Mouse (Mus musculus) heart, adult 8-10 months (tissue): ENCODE data around the gene Ftsj1. TPM values are rescaled to one million over a fixed set of nuclear protein-coding genes. Genes with fewer than 3 reads are reported as not detected.

Source experiments
- DNase-seq: peaks from one replicate; pipeline ENCODE4 v3.0.0; 2022; ENCODE audit warnings: low spot score
- total RNA-seq, 4 experiments: library from RNA; stranded (reverse); gene quantifications; 2 replicates each; pipeline ENCODE4 v1.2.4; 2022

The Ftsj1 gene
- total RNA-seq = 10 to 100 TPM in 3 of 4 experiments, 1 to 10 TPM in 1; 9.8 to 12.3 (median 11.2) TPM

DNA sequence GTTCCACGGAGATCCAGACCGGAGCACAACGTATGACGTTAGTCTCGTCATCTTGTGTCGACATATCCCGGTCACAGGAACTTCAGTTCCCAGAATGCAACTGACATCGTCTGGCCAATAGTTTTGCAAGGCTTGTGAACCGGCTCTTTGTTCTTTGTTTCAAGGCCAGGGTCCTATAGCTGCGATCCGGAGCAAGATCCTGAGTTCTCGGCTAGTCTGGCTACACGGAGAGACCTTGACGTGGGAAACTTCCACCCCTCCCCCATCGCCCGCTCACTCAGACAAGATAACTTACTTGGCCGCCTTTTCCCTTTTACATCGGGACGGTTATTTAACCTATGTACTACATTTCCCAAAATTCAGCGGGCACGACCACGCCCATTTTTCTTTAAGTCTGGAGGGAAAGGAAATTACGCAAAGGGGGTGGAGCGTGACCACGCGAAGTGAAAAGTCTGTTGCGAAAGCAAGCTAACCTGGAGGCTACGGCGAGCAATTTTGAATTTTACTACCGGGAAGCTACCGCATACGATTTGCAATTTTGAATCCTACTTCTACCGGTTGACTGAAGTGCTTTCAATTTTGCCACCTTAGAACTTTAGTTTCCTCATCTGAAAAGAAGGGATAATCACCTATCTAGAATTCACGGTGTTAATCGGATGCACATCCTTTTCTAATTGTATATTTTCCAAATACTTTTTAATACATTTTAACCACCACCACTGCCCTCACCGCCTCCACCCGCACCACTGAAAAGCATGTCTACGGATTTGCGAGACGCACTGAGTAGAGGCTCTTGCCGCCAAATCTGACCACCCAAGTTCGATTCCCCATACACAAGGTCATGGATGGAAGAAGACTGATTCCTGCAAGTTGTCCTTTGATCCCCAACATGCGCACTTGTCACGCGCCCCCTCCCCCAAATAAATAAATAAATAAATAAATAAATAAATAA, at the start of gene Ftsj1:
Ftsj1 (minus strand) TSS at position 73 of the 952 bp plus-strand sequence.
- DNase-seq = peak; percentile 86

DNA sequence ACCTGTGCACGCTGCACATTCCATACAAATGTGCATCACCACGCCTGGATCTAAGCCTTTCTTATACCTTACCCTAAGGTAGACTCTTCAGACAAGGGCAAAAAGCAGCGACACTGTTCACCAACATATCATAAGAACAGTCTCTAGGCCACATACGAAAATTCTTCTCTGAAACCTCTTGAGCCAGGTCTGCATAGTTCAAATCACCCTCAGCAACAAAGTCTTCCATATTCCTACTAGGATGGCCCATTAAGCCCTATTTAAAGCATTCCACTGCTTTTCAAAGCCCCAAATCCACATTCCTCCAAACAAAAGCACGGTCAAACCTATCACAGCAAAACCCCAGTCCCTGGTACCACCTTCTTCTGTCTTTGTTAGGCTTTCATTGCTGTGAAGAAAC, 36.4 kb upstream of the Ftsj1 start:
- DNase-seq = no peak

DNA sequence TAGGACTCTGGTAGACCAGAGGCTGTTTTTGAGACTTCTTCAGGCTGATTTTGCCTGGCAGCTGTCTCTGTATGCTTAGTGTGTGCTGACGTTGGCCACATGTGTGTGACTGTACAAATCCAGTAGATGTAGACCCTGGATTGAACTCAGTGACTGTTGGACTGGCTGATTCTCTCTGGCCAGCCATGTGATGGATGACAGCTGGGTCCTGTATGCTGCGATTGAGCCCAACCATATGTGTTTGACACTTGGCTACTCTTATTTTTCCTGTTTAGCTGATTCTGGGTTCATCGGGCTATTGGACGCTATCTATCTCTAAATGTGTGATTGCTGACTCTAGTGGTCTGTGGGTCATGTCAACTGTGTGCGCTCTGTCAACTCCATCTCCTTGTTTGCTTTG, 21.9 kb upstream of the Ftsj1 start:
- DNase-seq = no peak

DNA sequence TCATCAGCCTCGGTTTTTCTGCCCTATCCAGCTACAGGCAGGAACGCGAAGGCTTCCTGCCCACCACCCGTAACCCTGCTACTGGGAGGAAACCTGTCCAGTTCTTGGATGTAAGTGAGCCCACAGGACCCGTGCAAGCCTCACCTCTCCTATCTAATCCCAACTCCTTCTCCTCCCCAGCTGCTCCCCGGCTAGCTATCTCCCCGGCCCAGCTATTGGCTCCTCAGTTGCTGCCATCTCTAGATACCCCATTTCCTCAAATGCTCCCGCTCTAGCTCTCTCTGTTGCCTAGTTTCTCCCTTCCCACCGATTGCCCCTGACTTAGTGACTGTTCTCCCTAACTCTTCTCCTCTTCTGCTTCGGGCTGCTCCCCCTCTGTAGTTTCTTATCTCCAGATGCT, 19.8 kb upstream of the Ftsj1 start:
- DNase-seq = no peak

DNA sequence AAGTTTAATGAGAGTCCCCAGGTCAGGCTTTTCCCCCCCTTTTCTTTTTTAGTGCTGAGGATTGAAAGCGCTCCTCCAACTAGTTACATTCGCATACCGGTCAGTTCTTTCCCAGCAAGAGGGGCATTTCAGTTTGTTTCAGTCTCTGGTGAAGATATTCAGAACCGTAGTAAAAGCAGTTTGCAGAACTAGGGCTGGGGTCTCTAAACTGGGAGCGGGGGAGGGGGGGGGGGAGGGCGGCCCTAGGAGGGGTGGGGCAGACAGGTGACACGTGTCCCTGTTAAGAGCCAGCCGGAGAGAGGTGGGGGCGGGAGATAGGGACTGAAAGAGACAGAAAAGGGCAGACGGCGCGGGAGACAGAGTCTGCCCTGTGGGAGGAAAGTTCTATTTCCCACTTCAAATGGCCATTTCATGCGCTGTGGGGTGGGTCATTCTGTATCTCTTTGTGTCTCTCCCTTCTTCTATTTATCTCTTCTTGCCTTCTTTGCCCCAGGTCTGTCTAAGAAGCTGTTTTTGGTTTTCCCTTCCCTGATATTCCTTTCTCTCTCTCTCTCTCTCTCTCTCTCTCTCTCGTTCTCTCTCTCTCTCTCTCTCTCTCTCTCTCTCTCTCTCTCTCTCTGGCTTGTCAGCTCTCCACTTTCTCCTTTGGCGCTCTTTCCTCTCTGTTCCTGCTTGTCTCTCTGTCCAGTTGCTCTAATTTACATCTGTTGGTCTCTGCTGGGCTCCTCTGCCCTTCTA, 19.0 kb upstream of the Ftsj1 start, which contains the start of gene Slc38a5:
Slc38a5 (plus strand) TSS at position 51 of the 738 bp plus-strand sequence.
- no peak for DNase-seq

DNA sequence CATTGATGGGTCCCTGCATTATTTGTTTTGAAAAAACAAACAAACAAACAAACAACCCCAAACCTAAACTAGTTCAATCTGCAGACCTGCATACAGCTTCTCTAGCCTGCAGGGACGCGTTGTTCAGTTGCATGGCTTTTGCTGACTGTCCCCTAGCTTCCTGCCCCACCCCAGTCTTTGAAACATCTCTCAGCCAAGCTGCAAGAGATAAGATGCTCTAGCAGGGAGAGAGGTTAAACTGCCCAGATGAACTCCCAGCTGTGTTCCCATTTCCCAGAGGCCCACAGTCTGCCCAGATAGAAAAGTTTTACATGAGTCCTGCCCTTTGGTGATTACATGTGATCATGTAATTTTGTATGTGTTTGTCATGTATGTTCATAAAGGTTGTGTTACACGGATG, 12.0 kb upstream of the Ftsj1 start:
- DNase-seq = no peak

DNA sequence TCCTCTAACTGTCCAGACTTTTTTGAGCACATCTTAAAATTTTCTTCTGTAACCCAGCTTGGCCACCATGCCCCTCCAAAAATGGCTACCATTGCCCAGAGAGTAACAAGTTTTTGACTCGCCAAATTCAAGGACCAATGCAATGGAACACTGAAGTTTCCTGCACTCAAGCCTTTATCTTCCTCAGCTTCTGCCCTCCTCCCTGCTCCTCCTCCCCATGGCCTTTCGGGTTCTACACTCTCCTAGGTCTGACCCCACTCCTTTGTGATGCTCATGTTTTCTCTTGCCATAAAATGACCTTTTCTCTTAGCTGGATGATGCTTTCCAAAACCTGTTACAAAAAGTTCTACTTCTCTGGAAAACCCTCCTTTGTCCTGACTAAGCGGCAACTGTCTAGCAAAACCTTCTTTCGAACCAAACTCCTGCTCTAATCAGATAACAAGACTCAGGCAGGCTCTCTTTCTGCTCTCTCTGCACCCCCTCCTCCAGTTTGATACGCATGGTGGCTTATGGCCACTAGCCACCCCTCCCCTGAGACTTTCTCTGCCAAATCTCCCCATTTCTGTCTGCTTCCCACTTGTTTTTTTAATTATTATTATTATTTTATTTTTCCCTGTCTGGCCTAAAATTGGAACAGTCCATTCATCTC, 11.1 kb upstream of the Ftsj1 start:
- DNase-seq = no peak

DNA sequence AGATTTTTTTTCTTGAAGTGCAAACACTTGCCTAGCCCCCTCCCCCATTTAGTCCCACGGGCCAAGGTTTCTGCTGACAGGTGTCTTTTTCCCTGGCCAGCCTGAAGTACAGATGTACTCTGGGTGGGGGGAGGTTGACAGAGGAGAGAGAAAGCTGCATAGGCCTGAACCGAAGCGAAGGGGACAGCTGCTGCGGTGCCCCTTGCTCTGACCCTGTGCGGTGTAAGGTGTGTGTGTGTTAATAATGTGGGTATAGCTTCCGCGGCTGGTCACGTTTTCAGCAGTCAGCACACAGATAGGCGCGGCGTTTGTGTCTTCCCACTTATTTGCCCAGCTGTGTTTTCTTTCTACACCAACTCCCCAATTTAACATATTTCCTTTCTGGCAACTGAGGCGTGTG, 7.3 kb upstream of the Ftsj1 start:
- DNase-seq = no peak

DNA sequence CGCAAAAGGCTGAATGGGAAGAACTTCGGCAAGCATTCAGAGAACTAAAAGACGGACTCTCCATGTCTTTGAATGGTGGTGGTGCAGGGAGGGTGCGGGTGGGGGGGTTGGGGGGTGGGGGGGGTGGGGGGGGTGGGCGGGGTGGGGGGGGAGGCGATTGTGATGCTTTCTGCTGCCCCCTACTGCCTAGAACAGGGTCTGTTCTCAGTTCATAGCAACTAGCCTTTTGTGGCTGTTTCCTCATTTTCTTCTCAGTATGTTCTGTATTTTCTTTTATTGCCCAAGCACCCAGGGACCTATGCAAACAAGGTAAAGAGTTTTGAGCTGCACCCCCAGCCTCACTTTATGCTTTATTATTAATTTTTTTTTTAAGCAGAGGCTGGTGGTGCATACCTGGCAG, 3.6 kb upstream of the Ftsj1 start:
- no peak for DNase-seq

DNA sequence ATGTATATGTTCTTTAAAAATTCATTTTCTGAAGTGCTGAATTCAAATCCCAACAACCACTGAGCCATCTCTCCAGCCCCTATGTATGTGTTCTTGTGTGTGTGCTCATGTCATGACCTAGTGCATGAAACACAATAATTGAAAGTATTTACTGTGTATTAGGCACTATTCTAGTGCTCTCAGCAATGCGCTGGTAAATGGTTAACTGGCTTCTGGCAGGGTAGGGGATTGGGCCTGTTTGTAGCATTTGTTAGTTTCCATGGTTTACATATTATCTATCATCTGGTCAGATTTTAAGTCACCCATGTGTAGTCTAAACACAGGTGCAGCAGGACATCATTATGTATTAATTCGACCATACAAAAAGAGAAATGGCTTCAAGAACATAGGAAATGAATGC, 1.5 kb upstream of the Ftsj1 start:
- no peak for DNase-seq

DNA sequence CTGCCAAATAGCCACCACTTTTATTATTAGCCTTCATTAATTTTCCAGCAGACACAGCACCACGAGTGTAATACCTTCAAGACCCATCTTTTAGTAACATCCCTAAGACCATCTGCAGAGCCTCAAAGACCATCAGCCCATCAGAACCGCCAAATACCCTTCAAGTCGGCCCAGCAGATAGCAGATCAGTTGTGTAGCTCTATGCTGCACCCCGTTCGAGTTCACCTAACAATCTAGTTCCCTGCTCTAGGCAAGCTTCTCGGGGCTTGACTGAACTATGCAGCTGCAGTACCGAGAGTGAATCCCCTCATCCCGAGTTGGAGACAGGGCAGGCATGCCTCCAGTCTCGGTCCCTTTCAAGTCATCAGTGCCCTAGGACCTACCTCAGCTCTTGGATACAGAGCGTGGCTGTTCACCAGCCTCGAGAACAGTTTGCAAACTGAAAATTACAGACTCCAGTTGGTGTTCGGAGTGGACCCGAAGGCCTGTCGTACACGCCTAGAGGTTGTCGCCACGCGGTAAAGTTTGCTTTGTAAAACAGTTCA, 345 bp downstream of the Ftsj1 start:
- no peak for DNase-seq

DNA sequence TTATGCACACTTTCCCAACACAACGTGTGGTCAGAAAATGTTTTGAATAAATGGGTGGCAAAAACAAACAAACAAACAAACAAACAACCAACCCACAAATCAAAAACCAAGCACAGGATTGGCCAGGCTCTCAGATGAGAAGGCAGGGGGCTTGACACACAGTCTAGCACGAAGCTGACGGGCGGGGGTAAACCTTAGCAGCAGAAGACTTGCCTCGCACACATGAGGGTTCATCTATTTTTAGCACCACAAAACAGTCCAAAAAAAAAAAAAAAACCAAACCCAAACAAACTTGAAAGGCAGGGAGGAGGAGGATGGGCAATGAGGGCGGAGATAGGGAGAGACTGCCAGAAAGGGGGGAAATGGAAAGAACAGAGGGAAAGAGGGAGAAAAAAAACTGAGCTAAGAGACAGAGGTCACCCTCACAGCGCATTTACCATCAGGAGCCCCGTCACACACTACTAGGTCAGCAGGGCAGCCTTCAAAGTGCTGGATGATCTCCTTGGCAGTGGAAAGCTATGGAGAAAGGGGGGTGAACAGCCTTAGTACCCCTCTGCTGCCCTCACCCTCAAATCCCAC, 3.6 kb downstream of the Ftsj1 start:
- no peak for DNase-seq

DNA sequence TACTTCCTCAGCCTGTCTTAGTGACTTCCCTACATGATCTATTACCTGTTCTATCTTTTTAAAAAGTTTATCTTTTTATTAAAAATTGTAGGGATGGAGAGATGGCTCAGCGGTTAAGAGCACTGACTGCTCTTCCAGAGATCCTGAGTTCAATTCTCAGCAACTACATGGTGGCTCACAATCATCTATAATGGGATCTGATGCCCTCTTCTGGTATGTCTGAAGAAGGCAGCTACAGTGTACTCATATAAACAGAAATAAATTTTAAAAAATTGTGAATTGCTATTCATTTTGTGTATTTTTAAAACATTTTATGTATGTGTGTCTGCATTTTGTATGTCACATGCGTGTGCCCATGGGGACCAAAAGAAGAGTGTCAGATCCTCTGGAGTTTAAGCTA, 4.5 kb downstream of the Ftsj1 start:
- no peak for DNase-seq

DNA sequence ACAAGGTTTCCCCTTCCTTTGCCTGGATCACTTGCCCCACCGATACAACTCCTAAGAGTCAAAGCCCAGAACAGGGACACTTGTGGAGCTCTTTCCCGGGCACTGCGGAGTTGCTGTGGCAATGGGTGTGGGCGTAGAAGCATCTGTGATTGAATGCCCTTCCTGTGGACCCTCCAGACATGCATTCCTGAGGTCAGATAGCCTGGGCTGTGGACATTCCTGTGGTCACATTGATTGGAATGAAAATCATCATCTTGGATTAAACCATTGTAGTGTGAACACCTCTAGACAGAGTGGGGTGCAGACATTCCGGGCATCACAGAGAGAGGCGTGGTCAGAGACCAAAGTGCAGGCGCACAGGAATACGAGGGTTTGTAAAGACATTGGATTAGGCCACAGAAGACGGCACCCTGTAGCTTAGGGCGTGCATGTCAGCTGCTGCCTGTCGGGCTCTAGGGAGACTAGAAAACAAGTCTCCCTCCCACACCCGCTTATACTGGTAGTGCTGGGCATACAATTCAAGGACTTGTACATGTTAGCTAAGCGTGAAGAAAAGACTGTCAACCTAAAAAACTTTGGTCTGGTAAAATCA, 13.3 kb downstream of the Ftsj1 start:
- no peak for DNase-seq

DNA sequence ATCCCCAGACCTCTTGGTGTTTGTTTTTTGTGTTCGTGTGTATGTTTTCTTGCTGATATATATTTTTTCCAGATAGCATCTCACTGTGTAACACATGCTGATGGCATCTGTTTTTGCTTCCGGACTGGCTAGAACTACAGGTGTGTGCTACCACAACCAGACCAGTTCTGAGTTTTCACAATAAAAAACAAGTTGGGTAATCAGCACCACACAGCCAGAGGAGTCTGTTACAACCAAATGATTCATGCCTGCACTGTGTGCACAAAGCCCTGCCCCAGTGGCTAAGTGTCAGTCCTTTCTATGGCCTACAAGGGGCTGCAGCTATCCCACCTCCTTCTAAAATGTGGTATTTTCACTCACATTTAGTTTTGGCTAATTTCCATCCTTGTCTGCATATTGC, 15.5 kb downstream of the Ftsj1 start:
- no peak for DNase-seq

DNA sequence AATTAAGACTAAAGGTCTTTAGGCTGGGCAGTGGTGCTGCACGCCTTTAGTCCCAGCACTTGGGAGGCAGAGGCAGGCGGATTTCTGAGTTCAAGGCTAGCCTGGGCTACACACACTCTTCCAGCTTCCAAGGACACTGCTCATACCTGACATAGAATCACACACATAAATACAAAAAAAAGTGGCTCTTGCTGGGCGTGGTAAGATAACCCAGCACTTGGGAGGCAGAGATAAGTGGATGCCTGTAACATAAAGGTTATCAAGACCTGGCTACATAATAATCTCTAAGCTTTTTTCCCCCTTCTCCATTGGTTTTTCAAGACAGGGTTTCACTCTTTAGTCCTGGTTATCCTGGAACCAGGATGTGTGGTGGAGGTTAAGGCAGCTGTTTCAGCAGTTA, 18.6 kb downstream of the Ftsj1 start:
- DNase-seq = no peak

DNA sequence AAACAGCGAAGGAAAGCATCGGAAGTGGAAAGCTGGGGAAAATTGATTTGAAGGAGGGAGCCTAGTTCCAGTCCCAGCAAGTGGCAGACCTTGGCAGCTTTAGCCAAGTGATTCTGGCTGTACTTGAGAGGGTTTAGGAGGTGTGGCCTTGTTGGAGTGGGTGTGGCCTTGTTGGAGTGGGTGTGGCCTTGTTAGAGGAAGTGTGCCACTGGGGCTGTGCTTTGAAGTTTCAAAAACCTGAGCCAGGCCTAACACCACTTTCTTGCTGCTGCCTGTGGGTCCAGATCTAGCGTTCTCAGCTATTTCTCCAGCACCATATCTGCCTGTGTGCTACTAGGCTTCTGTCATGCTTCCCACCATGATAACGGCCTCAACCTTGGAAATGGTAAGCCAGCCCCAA, 21.9 kb downstream of the Ftsj1 start:
- no peak for DNase-seq

DNA sequence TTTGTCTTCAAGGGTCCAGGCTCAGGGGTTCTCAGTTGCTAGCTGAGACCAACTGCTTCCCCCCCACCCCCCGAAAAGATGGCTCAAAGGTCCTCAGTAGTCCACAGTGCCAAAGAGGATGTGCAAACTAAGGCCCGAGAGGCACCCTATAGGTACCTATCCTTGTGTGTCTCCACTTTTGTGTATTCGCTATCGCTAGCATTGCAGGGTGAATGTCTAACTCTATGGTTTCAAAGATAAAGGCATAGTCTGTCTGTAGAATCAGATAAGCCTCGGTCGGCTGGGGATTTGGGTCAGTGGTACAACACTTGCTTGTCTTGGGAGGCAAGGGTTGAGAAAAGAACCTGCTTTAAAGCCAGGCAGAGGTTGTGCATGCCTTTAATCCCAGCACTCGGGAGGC, 28.7 kb downstream of the Ftsj1 start:
- DNase-seq = no peak

DNA sequence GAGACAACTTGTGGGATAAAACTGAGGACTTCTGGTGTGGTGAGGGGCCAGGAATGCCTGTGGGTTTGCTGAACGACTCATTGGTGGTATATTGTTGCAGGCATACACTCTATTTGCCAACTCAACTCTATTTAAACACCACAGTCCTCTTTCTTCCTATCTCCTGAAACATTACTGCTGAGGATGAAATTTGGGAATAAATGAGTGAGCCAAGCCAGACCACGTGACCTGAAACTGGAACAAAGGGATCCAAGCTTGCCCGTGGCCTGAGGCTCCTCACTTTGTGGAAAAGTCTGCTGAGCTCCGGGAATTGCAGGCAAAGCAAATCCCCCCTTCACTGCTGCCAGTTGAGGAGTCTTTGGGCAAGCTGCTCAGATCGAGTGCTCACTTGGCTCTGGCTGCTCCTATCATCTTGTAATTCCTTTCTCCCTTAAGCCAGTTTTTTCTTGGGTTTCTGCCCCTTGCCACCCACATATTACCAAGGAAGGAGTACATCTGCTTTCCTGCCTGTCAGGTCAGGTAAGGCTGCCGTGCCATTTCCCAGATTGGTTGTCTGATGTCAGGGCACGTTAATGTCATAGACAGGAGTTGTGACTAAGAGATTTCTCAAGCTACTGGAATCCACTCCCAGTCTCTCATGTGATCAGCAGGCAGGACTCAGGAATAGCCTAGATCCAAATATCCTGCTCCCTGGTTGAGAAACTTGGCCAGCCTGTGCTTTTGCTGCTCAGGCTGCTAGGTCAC, 29.4 kb downstream of the Ftsj1 start:
- peak; percentile 1 for DNase-seq

DNA sequence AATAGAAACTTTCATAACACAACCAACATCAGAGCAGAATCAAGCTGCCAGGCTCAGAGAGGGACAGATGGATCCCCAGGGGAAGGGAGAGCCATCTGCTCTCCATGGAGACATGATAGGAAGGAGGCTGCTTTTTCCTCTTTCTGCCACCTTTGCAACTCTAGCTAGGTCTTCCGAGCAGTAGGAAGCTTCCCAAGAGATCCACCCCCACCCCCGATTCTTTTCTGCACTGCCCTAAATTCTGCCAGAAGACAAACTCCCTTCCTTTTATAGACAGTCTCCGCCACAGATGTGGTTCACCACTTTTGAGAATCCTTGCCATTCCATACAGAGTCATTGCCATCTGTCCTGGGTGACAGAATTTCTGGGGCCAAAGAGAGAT, 29.9 kb downstream of the Ftsj1 start:
- DNase-seq = no peak

DNA sequence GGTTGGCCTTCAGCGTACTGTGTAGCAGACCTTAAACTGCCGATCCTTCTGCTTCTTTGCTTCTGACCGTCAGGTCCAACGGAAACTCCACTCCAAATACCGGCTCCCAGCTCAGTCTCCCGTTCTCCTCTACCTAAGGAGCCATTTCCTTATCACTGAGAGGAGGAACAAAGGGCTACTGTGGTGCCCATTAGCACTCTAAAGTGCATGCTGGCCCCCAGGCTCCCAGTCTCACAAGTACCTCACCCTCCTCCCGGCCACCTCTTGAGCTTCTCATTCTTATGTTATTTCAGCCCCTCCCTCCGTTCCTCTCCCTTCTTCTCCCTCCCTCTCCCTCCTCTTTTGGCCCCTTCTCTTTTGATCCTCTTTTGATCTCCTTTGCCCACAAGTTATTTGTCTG, 32.6 kb downstream of the Ftsj1 start:
- no peak for DNase-seq
